Mouse (Mus musculus) liver, adult 2 months (tissue): ENCODE measurements around the gene Zfp574. TPM values are rescaled to one million over a fixed set of nuclear protein-coding genes. Genes with fewer than 3 reads are reported as not detected.

Experiments used
- DNase-seq: peaks from one replicate; pipeline ENCODE4 v3.0.0-alpha.2; 2011; ENCODE audit warnings: low read depth, low spot score; ENCODE audit errors: extremely low read depth
- H3K27ac ChIP-seq: fragments of 200-500 bp; replicated peaks from 2 replicates; pipeline ENCODE4 v1.5.1; 2012; ENCODE audit warnings: low read depth, mild to moderate bottlenecking, control low read depth, inconsistent platforms, low read length; ENCODE audit not compliant: insufficient read depth
- H3K27me3 ChIP-seq: fragments of 200-500 bp; 2 replicates; pipeline ENCODE4 v1.6.1; 2012; ENCODE audit warnings: mild to moderate bottlenecking, moderate library complexity, low read length, inconsistent platforms; ENCODE audit not compliant: control insufficient read depth, insufficient read depth
- H3K36me3 ChIP-seq: fragments of 200-500 bp; 2 replicates; pipeline ENCODE4 v1.6.1; 2012; ENCODE audit warnings: low read length, inconsistent platforms; ENCODE audit not compliant: control insufficient read depth, insufficient read depth
- H3K4me1 ChIP-seq: fragments of 200-500 bp; 2 replicates; pipeline ENCODE4 v1.6.1; 2011; ENCODE audit warnings: low read length; ENCODE audit not compliant: control insufficient read depth, insufficient read depth
- H3K4me3 ChIP-seq: fragments of 200-500 bp; 2 replicates; pipeline ENCODE4 v1.5.1; 2011; ENCODE audit warnings: low read depth, mild to moderate bottlenecking, control low read depth, low read length, moderate library complexity; ENCODE audit not compliant: insufficient read depth
- H3K79me2 ChIP-seq: fragments of 200-500 bp; 2 replicates; pipeline ENCODE4 v1.6.1; 2012; ENCODE audit warnings: inconsistent platforms, mild to moderate bottlenecking, low read length, moderate library complexity; ENCODE audit not compliant: control insufficient read depth, insufficient read depth
- H3K9ac ChIP-seq: fragments of 200-500 bp; 2 replicates; pipeline ENCODE4 v1.6.1; 2012; ENCODE audit warnings: low read depth, mild to moderate bottlenecking, control low read depth, inconsistent platforms, low read length
- CTCF ChIP-seq: fragments of 200-500 bp; IDR thresholded peaks from 2 replicates; pipeline ENCODE4 v1.5.1; 2011; ENCODE audit warnings: low read depth, low read length, control low read depth
- POLR2A ChIP-seq: fragments of 200-500 bp; IDR thresholded peaks from 2 replicates; pipeline ENCODE4 v1.6.1; 2011; ENCODE audit warnings: low read length, control low read depth; ENCODE audit not compliant: insufficient read depth; ENCODE audit errors: extremely low read depth
- WGBS: fragments of 180-500 bp; shearing (Covaris S2); methylation state at CpG from one replicate; pipeline ENCODE4 v1.1.7; 2018; 5-methylcytosine and 5-hydroxymethylcytosine counted together
- polyA plus RNA-seq: library from polyadenylated mRNA; depleted of rRNA; stranded (reverse); fragments of >200 nt; gene quantifications from 2 replicates; pipeline ENCODE4 v1.2.3, GENCODE M21; 2012
- total RNA-seq: library from RNA; depleted of rRNA; stranded (reverse); fragments of >200 nt; gene quantifications from 2 replicates; pipeline ENCODE4 v1.2.3, GENCODE M21; 2014

Zfp574 gene
- total and polyA plus RNA-seq, 2 experiments = 2.3 to 17.2 TPM

GRCm38 (mm10) chr7:25109355-25109754, 37.0 kb downstream of the Zfp574 start:
- Histone ChIP-seq H3K79me2 (no peaks in the 10 kb centered on the region), H3K36me3 (no peaks in the 10 kb centered on the region), H3K4me3 (no peak overlapping the region), H3K27ac (no peak overlapping the region), H3K27me3 (no peaks in the 10 kb centered on the region), H3K9ac (no peak overlapping the region), H3K4me1 (no peaks in the 10 kb centered on the region)
- 75% methylated on average over 12 of the region's 12 CpGs for WGBS
- DNase-seq = no peak
- TF ChIP-seq CTCF = no peak
- TF ChIP-seq POLR2A = no peak

GRCm38 (mm10) chr7:25110336-25110735, 38.0 kb downstream of the Zfp574 start:
- Histone ChIP-seq H3K27me3 (no peaks in the 10 kb centered on the region), H3K9ac (no peak overlapping the region), H3K27ac (no peak overlapping the region), H3K4me1 (no peaks in the 10 kb centered on the region), H3K79me2 (no peaks in the 10 kb centered on the region), H3K36me3 (no peaks in the 10 kb centered on the region), H3K4me3 (no peak overlapping the region)
- no peak for DNase-seq
- TF ChIP-seq POLR2A = no peak
- no peak for TF ChIP-seq CTCF
- WGBS = 74% methylated on average over 9 of the region's 9 CpGs

- no peaks in the 10 kb centered on the region for H3K27me3 ChIP-seq
- TF ChIP-seq CTCF (no peak), POLR2A (no peak)
- no peak for DNase-seq
- 82% methylated on average over 17 of the region's 17 CpGs for WGBS
- no peak overlapping the region for H3K4me3 ChIP-seq
- no peaks in the 10 kb centered on the region for H3K4me1 ChIP-seq
- no peak overlapping the region for H3K9ac ChIP-seq
- H3K27ac ChIP-seq = no peak overlapping the region
- no peaks in the 10 kb centered on the region for H3K79me2 ChIP-seq
- no peaks in the 10 kb centered on the region for H3K36me3 ChIP-seq
These were observed 40.0 kb downstream of the Zfp574 start for GRCm38 (mm10) chr7:25112178-25112955.

- WGBS = 79% methylated on average over 16 of the region's 16 CpGs
- H3K36me3 ChIP-seq = no peaks in the 10 kb centered on the region
- no peak for DNase-seq
- H3K9ac ChIP-seq = no peak overlapping the region
- no peak for TF ChIP-seq POLR2A
- no peak for TF ChIP-seq CTCF
- no peak overlapping the region for H3K27ac ChIP-seq
- H3K27me3 ChIP-seq = no peaks in the 10 kb centered on the region
- H3K4me1 ChIP-seq = no peaks in the 10 kb centered on the region
- no peaks in the 10 kb centered on the region for H3K79me2 ChIP-seq
- no peak overlapping the region for H3K4me3 ChIP-seq
These were observed 40.7 kb downstream of the Zfp574 start for GRCm38 (mm10) chr7:25112956-25113603.

GRCm38 (mm10) chr7:25120061-25120834, 47.9 kb downstream of the Zfp574 start:
- DNase-seq = no peak

More at GRCm38 (mm10) chr7:25120061-25120834, 47.9 kb downstream of the Zfp574 start:
- no peaks in the 10 kb centered on the region for H3K36me3 ChIP-seq
- H3K4me1 ChIP-seq = no peaks in the 10 kb centered on the region
- no peak overlapping the region for H3K27ac ChIP-seq
- H3K4me3 ChIP-seq = no peak overlapping the region
- H3K79me2 ChIP-seq = no peaks in the 10 kb centered on the region
- 58% methylated on average over 16 of the region's 25 CpGs for WGBS
- no peaks in the 10 kb centered on the region for H3K27me3 ChIP-seq
- H3K9ac ChIP-seq = no peak overlapping the region
- no peak for TF ChIP-seq POLR2A
- no peak for TF ChIP-seq CTCF
